Mouse (Mus musculus) heart, postnatal 36 days (tissue): Measurements from ENCODE around the gene Tmem131l. TPM values are rescaled to one million over a fixed set of nuclear protein-coding genes. Genes with fewer than 3 reads are reported as not detected.
"Not testable (repeated sequence)": the region's sequence is repeated elsewhere in the genome, so short reads cannot be mapped to it uniquely, and the experiment has no call there.

Source experiments
- DNase-seq, 2 experiments: peaks; one replicate each; pipeline ENCODE4 v3.0.0; 2021 to 2022
- intact Hi-C: fragments of 180-260 bp; cut with DNase I; formaldehyde crosslinking; loops from one replicate; pipeline ENCODE4 v1.15.1; 2025
- total RNA-seq, 2 experiments: library from RNA; stranded (reverse); gene quantifications; 2 replicates each; pipeline ENCODE4 v1.2.3; 2021

Gene Tmem131l
- total RNA-seq, 2 experiments from 2014 or later, result 25.5 to 26.1 TPM

- no peak for DNase-seq
- intact Hi-C loops, result no loop called here
Observed at GRCm38 (mm10) chr3:83876299-83876698, 163.7 kb downstream of the Tmem131l start.

GRCm38 (mm10) chr3:83875078-83875477, 164.9 kb downstream of the Tmem131l start:
- DNase-seq, intact Hi-C loops: not testable (repeated sequence)

GRCm38 (mm10) chr3:83872853-83873252, 167.1 kb downstream of the Tmem131l start:
- intact Hi-C loops, result not testable (repeated sequence)

GRCm38 (mm10) chr3:83871962-83872361, 168.0 kb downstream of the Tmem131l start:
- intact Hi-C loops, DNase-seq: not testable (repeated sequence)

More at GRCm38 (mm10) chr3:83872853-83873252, 167.1 kb downstream of the Tmem131l start:
- not testable (repeated sequence) for DNase-seq

GRCm38 (mm10) chr3:83871559-83871958, 168.4 kb downstream of the Tmem131l start:
- intact Hi-C loops, DNase-seq: not testable (repeated sequence)

- no peak for DNase-seq
- intact Hi-C loops, result no loop called here
Observed at GRCm38 (mm10) chr3:83869776-83870175, 170.2 kb downstream of the Tmem131l start.

DNA sequence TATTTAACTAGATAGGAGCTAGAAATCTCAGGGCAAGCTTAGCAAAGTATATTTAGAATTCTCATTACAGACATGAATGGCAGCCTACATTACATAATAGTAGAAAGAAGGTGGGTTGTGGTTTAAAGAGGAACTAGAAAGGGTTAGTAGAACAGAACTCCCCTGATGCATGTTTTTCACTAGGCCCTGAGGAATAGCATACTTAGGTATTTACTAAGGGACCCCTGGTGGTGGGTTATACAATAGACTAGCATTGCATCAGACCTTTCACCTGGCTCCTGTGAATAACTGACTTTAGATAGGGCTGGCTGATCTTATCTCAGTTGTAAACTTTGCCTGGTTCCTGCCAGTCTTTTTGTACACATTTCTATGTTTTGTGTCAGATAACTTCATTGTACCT, 172.9 kb downstream of the Tmem131l start:
- DNase-seq, intact Hi-C loops: not testable (repeated sequence)

- intact Hi-C loops, result no loop called here
Observed at GRCm38 (mm10) chr3:83865216-83865615, 174.8 kb downstream of the Tmem131l start.

DNA sequence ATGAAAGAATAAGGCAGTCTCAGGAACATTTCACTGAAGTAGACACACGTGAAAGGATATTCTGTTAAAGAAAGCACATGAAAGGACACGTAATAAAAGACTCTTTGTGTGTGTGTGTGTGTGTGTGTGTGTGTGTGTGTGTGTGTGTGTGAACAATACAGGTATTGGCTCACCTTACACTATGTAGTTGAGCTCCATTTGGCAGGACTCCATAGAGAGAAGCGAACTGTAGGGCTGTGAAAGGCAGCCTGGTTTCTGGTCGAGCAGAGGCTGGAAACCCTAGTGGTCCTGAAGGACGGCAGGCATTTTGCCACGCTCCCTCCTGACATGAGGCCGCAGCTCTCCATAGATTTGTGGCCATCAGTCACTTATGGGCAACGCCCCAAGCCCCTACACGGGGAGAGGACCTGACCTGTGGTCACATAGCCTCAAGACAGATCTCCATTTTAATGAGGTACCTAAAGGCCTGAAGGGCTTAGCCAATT, 175.9 kb downstream of the Tmem131l start:
- DNase-seq, result no peak
- intact Hi-C loops, result no loop called here

More at GRCm38 (mm10) chr3:83865216-83865615, 174.8 kb downstream of the Tmem131l start:
- DNase-seq, result peak; percentile 33 to 39

DNA sequence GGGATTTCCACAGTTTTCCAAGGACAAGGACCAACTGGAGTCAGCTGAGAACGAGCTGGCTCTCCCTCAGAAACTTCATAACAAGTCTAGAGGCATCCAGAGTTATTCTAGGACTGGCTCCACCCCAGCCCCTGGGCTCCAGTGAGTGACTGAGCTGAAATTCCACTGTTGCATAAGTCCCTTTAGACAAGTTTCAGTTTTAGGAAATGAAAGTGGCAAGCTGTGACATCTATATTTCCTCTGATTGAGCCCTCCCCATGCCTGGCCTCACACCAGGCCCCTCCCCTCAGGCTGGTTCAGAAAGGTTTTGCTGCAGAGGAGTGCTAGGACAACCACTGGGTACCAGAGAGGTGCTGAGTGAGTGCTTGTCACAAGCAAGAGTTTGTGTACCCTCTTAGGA, 177.0 kb downstream of the Tmem131l start:
- intact Hi-C loops, result no loop called here
- peak; percentile 69 to 78 for DNase-seq

GRCm38 (mm10) chr3:83859595-83859994, 180.4 kb downstream of the Tmem131l start:
- intact Hi-C loops, result no loop called here
- no peak for DNase-seq

GRCm38 (mm10) chr3:83859071-83859470, 180.9 kb downstream of the Tmem131l start:
- intact Hi-C loops, result no loop called here
- DNase-seq, result no peak

GRCm38 (mm10) chr3:83857621-83858020, 182.4 kb downstream of the Tmem131l start:
- intact Hi-C loops, result no loop called here
- DNase-seq, result no peak

DNA sequence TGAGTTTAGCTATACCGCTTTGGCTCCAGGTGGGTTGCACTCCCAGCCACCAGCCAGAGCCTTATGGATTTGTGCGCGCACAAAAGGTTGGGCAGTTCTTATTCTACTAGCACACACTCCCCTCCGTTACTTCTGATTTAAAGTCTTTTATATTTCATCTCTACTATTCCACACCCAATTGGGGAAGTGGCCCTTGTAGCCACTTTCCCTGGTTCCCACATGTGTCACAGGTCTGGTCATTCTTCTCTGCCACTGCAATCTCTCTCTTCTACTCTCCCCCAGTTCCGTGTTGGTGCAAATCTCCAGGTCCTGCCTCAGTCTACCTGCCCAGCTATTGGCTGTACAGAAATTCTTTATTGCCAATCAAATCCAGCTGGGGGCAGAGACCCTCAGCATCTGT, 184.3 kb downstream of the Tmem131l start:
- no peak for DNase-seq
- intact Hi-C loops, result no loop called here

- intact Hi-C loops, result loop anchor here (10.0 kb wide), 1 partner anchor 275 kb away; no protein-coding TSS in a partner anchor
- DNase-seq, result no peak
Observed at GRCm38 (mm10) chr3:83849341-83849740, 190.6 kb downstream of the Tmem131l start.

Other genes with a start within 250 kb of the Tmem131l start
- gene Tlr2, start 198.4 kb downstream of the Tmem131l start, total RNA-seq, result 1 to 10 TPM; 2.7 to 2.9 TPM
- 1 to 10 TPM; 2.9 to 3.1 TPM for gene Mnd1, start 115.6 kb upstream of the Tmem131l start, total RNA-seq
- not detected for gene Gm6525, start 133.9 kb upstream of the Tmem131l start, total RNA-seq